Mouse (Mus musculus): ENCODE measurements around the gene Rpia.
"Not testable (repeated sequence)": the region's sequence is repeated elsewhere in the genome, so short reads cannot be mapped to it uniquely, and the experiment has no call there.

Gene Rpia

GRCm38 (mm10) chr6:70791824-70792535 is at the start of gene Rpia:
Rpia (minus strand) TSS chr6:70792232.
- peak; percentile 93 for DNase-seq (ENCODE audit: low spot score)

DNA sequence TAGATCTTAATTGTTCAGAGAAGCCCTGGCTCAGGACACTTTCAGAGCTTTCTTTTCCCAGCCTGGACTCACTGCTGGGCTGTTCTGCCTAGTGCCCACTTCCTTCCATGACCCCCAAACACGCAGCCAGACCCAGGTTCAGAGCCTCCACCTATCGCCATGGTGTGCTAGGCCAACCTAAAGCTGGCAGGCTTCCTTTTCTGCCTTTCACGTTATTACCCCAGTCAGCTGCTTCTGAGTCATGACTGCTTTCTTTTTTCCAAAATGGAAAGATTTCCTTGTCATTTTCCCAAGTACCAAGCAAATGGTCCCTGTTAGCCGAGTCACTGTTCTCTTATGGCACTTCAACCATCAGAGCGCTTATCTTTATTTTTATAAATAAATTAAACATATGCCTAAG is 48.2 kb upstream of the Rpia start:
- DNase-seq (ENCODE audit: low spot score) = no peak

- no peak for DNase-seq (ENCODE audit: low spot score)
Observed at GRCm38 (mm10) chr6:70838532-70838931, 46.5 kb upstream of the Rpia start.

- no peak for DNase-seq (ENCODE audit: low spot score)
Observed at GRCm38 (mm10) chr6:70837297-70837696, 45.3 kb upstream of the Rpia start.

DNA sequence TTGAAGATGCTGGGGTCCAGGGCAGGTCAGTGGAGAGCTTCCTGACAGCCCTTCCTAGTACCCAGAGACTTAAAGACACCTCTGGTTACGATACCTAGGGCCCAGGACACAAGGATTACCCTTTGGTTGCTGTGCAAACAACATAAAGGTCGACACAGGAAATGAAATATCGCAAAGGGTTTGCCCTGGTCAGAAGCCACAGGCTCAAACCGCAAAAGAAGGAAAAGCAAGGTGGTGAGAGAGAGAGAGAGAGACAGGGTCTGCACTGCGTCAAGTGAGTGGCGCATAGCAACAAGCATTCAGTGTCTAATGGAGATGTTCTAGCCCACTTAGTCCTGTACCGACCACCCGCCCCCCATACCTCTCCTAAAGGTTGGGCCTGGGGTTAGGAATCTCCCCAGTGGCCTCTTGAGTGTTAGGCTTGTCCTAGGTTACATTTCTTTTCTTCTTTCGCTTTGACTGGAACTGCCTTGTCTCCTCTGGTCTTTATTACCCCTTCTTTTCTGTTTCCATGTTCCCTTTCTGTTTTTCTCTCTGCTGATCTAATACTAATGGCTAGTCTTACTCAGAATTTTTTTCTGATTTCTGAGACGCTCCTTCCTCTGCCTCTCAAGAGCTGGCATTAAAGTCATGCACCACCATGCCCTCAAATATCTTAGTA is 39.3 kb upstream of the Rpia start:
- DNase-seq (ENCODE audit: low spot score) = no peak

DNA sequence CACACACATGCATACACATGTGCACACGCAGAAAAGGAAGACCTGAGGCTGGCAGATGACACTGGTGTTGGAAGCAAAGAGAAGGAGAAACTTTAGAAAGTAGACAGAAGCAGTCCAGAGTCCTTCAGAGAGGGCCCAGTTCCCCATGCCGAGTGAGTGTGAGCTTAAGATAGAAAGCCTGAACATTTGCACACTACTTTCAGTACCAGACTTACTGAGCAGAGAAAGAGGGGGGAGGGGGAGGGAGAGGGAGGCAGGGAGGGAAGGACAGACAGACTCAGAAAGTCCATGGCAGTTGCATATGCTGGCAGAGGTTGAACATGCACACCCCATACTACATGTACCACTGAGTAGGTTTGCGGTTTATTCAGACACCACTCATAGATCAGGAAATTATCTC is 38.5 kb upstream of the Rpia start:
- no peak for DNase-seq (ENCODE audit: low spot score)

DNA sequence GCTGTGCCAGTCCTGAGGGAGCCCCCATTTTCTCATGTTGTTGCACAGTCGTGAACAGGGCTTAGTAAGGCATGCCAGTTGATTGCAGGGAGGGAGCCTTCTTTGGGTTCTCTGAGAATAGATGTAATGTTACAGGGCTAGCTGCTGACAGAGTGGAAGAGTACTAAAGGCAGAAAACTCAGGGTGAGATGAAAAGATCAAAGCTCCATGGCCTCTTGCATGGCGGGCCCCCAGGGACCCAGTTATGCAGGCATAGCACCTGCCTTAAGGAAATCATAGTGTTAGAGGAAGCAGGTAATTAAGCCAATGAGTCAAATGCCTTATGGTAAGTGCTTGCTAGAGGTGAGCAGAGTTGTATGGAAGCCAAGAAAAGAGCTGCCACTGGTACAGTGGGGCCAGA is 37.4 kb upstream of the Rpia start:
- no peak for DNase-seq (ENCODE audit: low spot score)

DNA sequence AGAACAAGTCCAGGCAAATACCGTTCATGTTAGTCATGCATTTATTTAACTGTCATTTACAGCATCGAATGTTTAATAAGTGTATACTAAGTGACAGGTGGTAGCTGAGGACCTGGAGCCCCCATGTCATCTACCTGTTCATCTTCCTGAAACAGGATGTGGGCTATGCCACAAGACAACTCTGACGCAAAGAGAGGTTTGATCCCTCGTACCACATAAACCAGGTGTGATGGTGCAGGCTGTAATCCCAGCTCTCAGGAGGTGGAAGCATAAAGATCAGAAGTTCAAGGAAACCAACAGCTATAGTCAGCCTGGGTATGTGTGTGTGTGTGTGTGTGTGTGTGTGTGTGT is 32.9 kb upstream of the Rpia start:
- DNase-seq (ENCODE audit: low spot score) = peak; percentile 95

GRCm38 (mm10) chr6:70824085-70824986 is 32.3 kb upstream of the Rpia start:
- DNase-seq (ENCODE audit: low spot score) = peak; percentile 87

DNA sequence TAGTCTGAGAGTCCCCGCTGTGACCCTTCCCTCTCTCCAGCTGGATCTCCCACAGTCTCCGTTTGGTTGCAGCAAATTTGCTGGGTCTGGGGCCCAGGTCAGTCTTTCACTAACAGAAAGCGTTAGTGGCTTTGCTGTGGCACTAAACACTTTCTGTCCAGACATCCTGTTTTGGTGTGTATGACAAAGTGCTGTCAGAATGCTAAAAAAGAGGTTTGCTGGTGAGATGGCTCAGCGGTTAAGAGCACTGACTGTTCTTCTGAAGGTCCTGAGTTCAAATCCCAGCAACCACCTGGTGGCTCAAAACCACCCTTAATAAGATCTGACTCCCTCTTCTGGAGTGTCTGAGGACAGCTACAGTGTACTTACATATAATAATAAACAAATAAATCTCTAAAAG is 31.2 kb upstream of the Rpia start:
- not testable (repeated sequence) for DNase-seq (ENCODE audit: low spot score)

DNA sequence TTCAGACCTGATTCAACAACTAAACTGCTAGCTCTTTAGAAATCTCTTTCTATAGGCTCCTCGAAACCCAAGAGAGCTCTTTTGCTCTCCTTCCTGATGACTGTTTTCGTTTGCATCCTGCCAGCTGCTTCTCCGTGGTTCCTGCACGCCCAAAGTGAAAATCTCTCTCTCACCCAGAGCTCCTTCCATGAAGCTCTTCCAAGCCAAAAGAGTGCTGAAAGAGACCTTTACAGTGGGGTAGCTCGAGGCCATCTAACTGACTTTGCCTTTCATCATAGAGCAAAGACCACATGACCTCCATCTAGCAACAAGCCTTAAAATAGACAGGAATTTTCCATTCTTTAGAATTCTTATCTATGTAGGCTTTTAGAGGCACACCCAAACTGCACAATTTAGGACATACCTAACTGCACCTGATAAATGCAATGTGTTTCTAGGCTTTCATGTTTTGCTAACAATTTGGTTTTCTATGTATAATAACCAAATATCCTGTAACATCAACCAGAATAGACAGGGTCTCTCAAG is 30.4 kb upstream of the Rpia start:
- DNase-seq (ENCODE audit: low spot score) = no peak

GRCm38 (mm10) chr6:70821566-70821965 is 29.5 kb upstream of the Rpia start:
- DNase-seq (ENCODE audit: low spot score) = no peak

GRCm38 (mm10) chr6:70815471-70815870 is 23.4 kb upstream of the Rpia start:
- no peak for DNase-seq (ENCODE audit: low spot score)

DNA sequence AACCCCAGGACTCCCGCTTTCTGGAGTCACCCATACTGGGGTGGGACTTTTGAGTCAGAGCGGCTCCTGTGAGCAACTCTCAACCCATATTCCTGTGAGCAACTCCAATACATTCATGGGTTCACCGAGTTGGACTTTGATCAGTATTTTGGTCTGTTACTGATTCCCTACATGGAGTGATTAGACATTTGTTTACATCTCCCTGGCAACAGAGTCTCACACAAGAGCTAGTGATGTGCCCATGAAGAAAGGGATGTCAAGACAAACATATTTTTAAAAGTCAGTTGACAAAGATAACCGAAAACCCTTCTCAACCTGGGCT is 22.6 kb upstream of the Rpia start:
- DNase-seq (ENCODE audit: low spot score) = no peak

GRCm38 (mm10) chr6:70813921-70814628 is 22.0 kb upstream of the Rpia start:
- peak; percentile 85 for DNase-seq (ENCODE audit: low spot score)

- no peak for DNase-seq (ENCODE audit: low spot score)
Observed at GRCm38 (mm10) chr6:70812526-70812895, 20.5 kb upstream of the Rpia start.

DNA sequence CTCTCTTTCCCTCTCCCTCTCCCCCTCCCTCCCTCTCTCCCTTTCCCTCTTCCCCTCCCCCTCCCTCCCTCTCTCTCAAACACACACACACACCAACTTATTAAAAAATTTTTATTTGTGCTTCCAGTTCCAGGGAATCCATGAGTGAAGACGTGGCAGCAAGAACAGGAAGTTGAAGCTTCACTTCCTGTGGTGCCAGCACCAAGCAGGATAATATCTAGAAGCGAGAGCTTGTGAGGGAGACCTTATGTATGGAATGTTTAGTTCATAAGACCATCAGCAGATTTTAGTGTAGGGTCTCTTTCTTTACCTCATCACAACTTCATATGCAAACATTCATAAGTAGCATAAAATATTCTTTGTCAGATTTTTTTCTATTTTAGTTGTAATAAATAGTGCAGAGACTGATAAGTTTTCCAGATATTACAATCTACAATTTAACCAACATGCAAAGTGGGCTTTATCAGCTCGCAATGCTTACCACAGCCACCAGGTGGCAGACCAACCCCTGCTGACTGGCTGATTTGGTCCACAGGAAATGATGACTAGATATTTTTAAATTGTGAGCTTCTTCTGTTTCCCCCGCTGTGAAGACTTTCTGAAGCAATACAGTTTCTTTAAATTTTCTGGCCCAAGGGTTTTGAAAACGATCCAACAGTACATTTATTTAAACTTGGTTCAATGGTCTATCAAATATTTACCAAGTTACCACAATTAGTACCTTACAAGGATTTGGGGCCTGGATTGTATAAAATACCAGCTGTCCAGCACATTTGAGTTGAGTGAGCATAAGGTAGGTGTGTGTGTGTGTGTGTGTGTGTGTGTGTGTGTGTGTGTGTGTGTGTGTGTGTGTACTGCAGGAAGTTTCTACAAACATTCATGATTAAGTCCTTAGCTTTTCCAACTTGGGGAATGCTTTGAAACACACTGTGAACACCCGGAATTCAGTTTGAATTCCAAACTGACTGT is 19.8 kb upstream of the Rpia start:
- DNase-seq (ENCODE audit: low spot score) = peak; percentile 80

GRCm38 (mm10) chr6:70810524-70810923 is 18.5 kb upstream of the Rpia start:
- DNase-seq (ENCODE audit: low spot score) = no peak

DNA sequence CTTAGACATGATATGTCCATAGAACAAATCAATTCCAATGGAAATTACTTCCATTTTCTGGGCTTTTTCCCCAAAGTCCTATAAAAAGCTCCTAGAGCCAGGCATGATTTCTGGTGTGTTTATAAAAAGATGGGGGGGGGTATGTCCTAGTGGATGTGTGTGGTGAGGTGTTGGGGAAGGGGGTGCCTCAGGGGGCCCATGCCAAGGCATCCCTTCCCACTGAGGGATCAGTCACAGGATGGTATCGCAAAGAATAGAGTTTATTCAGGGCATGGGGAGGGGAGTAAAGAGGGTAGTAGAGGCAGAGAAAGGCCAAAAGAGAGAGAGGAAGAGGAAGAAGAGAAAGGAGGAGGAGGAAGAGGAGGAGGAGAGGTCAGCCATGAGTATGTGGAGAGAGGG is 14.5 kb upstream of the Rpia start:
- no peak for DNase-seq (ENCODE audit: low spot score)

DNA sequence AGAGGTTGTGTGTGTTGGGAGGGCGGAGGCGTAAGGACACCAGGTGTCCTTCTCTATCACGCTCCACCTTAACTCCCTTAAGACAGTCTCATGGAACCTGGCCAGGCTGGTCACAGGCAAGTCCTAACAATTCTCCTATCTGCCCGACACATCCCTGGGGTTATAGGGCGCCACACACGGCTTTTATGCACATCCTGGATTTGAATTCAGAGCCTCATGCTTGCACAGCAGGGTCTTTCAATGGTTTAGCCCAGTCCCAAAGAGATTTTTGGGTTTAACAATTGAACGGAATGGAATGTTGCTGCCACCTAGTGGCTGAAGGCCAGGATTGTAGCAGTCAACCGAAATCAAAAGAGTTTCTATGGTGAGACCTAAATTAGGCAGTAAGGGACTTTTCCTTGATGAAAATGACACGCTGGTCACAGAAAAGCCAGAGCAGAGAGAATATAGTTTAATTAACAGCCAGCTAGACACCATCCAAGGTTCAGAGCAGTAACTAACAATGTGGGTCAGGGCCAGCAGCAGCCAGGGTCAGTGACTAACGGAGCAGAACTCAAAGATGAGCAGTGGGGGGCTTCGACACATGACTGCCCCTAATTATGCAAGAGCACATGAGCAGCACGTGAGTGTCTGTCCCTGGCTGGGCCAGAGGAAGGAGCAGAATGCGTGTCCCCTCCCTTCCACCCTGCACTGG is 13.9 kb upstream of the Rpia start:
- peak; percentile 65 for DNase-seq (ENCODE audit: low spot score)

All from T-cell, adult 2 months (primary cell).